Mouse (Mus musculus): ENCODE data around the gene Snrnp25. TPM values are rescaled to one million over a fixed set of nuclear protein-coding genes. Genes with fewer than 3 reads are reported as not detected.

The Snrnp25 gene
- polyA plus RNA-seq, 1 experiment: 32.3 TPM

DNA sequence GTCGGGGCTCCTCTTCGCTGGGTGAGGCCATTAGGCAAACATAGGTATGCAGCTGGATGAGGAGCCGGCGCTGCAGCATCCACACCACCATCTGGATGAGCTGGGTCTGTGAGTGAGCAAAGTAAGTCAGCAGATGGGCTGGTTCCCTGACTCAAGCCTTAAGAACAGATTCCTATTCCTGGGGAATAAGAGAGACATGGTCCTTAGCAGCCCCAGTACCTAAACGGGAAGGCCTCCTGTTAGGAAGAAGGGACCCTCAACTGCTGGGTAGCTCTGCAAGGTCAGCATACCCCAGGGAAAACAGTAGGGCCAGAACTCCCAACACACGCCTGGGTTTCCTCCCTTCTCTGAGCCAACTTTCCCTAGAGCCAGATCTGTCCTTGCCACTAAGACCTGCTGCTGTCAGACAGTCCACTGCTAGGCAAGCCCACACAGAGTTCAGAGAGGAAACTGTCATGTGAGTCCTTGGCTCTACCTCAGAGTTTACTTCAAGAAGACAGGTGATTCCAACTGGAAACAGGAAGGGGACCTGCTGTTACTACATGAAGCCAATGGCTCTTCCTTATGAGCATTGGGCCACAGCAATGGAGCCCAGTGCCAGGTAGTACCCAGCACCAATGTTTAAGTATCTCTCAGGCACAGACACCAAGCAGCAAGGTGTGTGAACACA, 29.7 kb downstream of the Snrnp25 start:
- H3K9ac ChIP-seq (ENCODE audit: low read depth, poor library complexity, severe bottlenecking): no peak overlapping the region
- H3K9me3 ChIP-seq (replicated peaks; ENCODE audit: control insufficient read depth, insufficient read depth, low read length, poor library complexity, severe bottlenecking): no peaks in the 10 kb centered on the region
- no peak overlapping the region for H3K4me3 ChIP-seq (ENCODE audit: low read depth, low read length)
- no peak overlapping the region for H3K27ac ChIP-seq (ENCODE audit: insufficient read depth, low read length)
- no peak for TF ChIP-seq POLR2A (IDR thresholded peaks at IDR 0.05; ENCODE audit: insufficient read depth, low read length)
- no peak for TF ChIP-seq CTCF (IDR thresholded peaks at IDR 0.05; ENCODE audit: low read depth, low read length)
- no peaks in the 10 kb centered on the region for H3K27me3 ChIP-seq (ENCODE audit: control insufficient read depth, insufficient read depth, low read length, poor library complexity, severe bottlenecking)
- peaks cover 11% of the 10 kb centered on the region; the same call in 1 of the 2 replicates for H3K36me3 ChIP-seq (ENCODE audit: control insufficient read depth, insufficient read depth, low read length, poor library complexity, severe bottlenecking)
- H3K4me1 ChIP-seq (ENCODE audit: control insufficient read depth, insufficient read depth, low read length): no peaks in the 10 kb centered on the region

DNA sequence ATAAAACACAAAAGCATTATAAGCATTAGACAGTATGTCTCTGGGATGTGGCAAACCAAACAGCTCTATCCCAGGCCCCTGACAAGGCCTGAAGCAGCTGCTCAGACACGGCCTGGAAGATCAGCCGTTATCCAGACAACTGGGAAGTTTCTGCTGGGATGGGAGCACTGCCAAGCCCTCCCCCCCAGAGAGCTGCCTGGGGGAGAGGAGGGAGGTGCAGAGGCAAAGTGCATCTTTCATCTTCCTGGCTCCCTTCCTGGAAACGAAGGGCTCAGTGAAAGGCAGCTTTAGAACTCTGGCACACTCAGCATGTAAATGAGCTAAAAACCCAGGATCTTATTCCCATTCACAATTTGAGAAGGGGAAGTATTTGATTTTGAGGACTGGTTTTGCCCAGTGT, 30.4 kb downstream of the Snrnp25 start:
- Histone ChIP-seq H3K4me3 (ENCODE audit: low read depth, low read length) (no peak overlapping the region), H3K27me3 (ENCODE audit: control insufficient read depth, insufficient read depth, low read length, poor library complexity, severe bottlenecking) (no peaks in the 10 kb centered on the region), H3K9ac (ENCODE audit: low read depth, poor library complexity, severe bottlenecking) (no peak overlapping the region), H3K27ac (ENCODE audit: insufficient read depth, low read length) (no peak overlapping the region), H3K36me3 (ENCODE audit: control insufficient read depth, insufficient read depth, low read length, poor library complexity, severe bottlenecking) (peaks cover 9% of the 10 kb centered on the region; the same call in 1 of the 2 replicates), H3K4me1 (ENCODE audit: control insufficient read depth, insufficient read depth, low read length) (no peaks in the 10 kb centered on the region), H3K9me3 (replicated peaks; ENCODE audit: control insufficient read depth, insufficient read depth, low read length, poor library complexity, severe bottlenecking) (no peaks in the 10 kb centered on the region)
- TF ChIP-seq CTCF (IDR thresholded peaks at IDR 0.05; ENCODE audit: low read depth, low read length): no peak
- no peak for TF ChIP-seq EP300 (IDR thresholded peaks at IDR 0.05; ENCODE audit: insufficient read depth, low read depth, low read length)
- TF ChIP-seq POLR2A (IDR thresholded peaks at IDR 0.05; ENCODE audit: insufficient read depth, low read length): no peak

DNA sequence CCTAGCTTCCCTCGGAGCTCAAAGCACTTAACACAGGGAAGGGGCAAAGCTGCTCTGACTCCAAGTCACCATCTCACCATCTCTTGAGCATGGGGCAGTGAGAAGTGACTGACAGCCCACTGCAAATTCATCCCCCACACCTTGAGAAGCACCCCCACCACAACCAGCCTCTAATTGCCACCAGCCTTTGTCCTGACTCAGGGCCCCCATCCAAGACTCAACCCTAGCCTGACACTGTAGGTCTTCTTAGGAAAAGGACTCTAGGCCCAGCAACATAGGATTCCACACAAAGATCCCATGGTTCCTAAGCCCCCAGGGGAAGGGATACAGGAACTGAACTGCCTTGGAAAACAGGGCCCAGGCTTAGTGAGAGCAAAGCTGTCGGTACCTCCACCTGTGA, 30.9 kb downstream of the Snrnp25 start:
- Histone ChIP-seq H3K4me3 (ENCODE audit: low read depth, low read length) (no peak overlapping the region), H3K4me1 (ENCODE audit: control insufficient read depth, insufficient read depth, low read length) (no peaks in the 10 kb centered on the region), H3K9me3 (replicated peaks; ENCODE audit: control insufficient read depth, insufficient read depth, low read length, poor library complexity, severe bottlenecking) (no peaks in the 10 kb centered on the region), H3K9ac (ENCODE audit: low read depth, poor library complexity, severe bottlenecking) (no peak overlapping the region), H3K27ac (ENCODE audit: insufficient read depth, low read length) (no peak overlapping the region), H3K27me3 (ENCODE audit: control insufficient read depth, insufficient read depth, low read length, poor library complexity, severe bottlenecking) (no peaks in the 10 kb centered on the region), H3K36me3 (ENCODE audit: control insufficient read depth, insufficient read depth, low read length, poor library complexity, severe bottlenecking) (peaks cover 9% of the 10 kb centered on the region; the same call in 1 of the 2 replicates)
- TF ChIP-seq POLR2A (IDR thresholded peaks at IDR 0.05; ENCODE audit: insufficient read depth, low read length): no peak
- no peak for TF ChIP-seq CTCF (IDR thresholded peaks at IDR 0.05; ENCODE audit: low read depth, low read length)
- no peak for TF ChIP-seq EP300 (IDR thresholded peaks at IDR 0.05; ENCODE audit: insufficient read depth, low read depth, low read length)

DNA sequence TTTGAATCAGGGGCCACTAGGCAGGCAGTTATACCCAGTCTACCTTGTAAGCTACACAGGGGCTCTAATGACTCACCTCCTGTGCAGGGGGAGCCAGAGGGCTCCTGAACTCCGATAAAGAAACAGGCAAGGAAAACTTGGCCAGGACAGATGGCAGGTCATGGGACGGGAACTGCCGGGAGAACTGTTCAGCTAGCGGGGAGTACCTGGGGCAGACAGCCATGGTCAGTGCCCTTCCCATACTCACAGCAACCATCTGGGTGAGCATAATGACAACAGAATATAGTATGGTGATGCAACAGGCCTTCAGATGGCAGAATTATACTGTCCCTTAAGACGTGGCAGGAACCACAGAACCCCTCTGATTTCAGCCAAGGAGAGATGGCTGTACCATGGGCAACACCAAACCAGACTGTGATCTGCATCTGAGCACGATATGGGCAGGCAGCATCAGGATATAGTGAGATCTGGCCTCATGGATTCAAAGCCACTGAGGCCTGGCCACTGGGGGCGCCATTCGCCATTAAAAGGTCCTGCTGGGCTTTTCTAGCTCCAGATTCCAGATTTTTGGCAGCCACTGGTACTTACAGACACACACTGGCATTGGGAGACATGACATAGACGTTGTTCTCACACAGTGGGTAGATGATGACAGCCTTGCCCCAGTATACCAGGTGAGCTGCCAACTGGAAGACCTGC, 31.6 kb downstream of the Snrnp25 start:
- Histone ChIP-seq H3K4me3 (ENCODE audit: low read depth, low read length) (no peak overlapping the region), H3K9me3 (replicated peaks; ENCODE audit: control insufficient read depth, insufficient read depth, low read length, poor library complexity, severe bottlenecking) (no peaks in the 10 kb centered on the region), H3K36me3 (ENCODE audit: control insufficient read depth, insufficient read depth, low read length, poor library complexity, severe bottlenecking) (peaks cover 7% of the 10 kb centered on the region; the same call in 1 of the 2 replicates), H3K27ac (ENCODE audit: insufficient read depth, low read length) (no peak overlapping the region), H3K27me3 (ENCODE audit: control insufficient read depth, insufficient read depth, low read length, poor library complexity, severe bottlenecking) (no peaks in the 10 kb centered on the region), H3K4me1 (ENCODE audit: control insufficient read depth, insufficient read depth, low read length) (no peaks in the 10 kb centered on the region), H3K9ac (ENCODE audit: low read depth, poor library complexity, severe bottlenecking) (no peak overlapping the region)
- TF ChIP-seq CTCF (IDR thresholded peaks at IDR 0.05; ENCODE audit: low read depth, low read length) (peak; percentile 64), EP300 (IDR thresholded peaks at IDR 0.05; ENCODE audit: insufficient read depth, low read depth, low read length) (no peak)

DNA sequence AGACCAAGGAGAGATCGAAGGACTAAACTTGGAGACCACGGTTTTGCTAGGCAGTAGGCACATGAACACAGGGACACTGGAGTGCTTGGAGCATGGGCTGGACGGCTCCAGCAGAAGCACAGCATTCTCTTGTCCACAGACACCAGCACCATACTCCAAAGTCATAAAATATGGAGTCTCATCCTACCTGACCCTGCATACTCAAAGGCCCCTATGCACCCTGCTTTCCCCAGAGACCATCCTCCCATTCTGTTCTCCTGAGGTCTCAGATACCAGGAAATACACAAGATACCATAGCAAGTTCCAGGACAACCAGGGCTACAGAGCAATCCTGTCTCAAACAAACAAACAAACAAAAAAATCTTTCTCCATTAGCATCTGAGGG, 32.2 kb downstream of the Snrnp25 start:
- H3K9ac ChIP-seq (ENCODE audit: low read depth, poor library complexity, severe bottlenecking): no peak overlapping the region

More for the DNA sequence above, 32.2 kb downstream of the Snrnp25 start:
- Histone ChIP-seq H3K4me3 (ENCODE audit: low read depth, low read length) (no peak overlapping the region), H3K4me1 (ENCODE audit: control insufficient read depth, insufficient read depth, low read length) (no peaks in the 10 kb centered on the region), H3K9me3 (replicated peaks; ENCODE audit: control insufficient read depth, insufficient read depth, low read length, poor library complexity, severe bottlenecking) (no peaks in the 10 kb centered on the region), H3K27ac (ENCODE audit: insufficient read depth, low read length) (no peak overlapping the region), H3K36me3 (ENCODE audit: control insufficient read depth, insufficient read depth, low read length, poor library complexity, severe bottlenecking) (peaks cover 1% of the 10 kb centered on the region; the same call in 1 of the 2 replicates), H3K27me3 (ENCODE audit: control insufficient read depth, insufficient read depth, low read length, poor library complexity, severe bottlenecking) (no peaks in the 10 kb centered on the region)
- TF ChIP-seq CTCF (IDR thresholded peaks at IDR 0.05; ENCODE audit: low read depth, low read length) (no peak), POLR2A (IDR thresholded peaks at IDR 0.05; ENCODE audit: insufficient read depth, low read length) (no peak), EP300 (IDR thresholded peaks at IDR 0.05; ENCODE audit: insufficient read depth, low read depth, low read length) (no peak)

All from ES-Bruce4 (cell line).